Mouse (Mus musculus) liver, embryonic 16.5 days (tissue): ENCODE data around the gene Olfr619. TPM values are rescaled to one million over a fixed set of nuclear protein-coding genes. Genes with fewer than 3 reads are reported as not detected.

Experiments
- ATAC-seq: fragments of 200-750 bp; cut with Nextera tagmentation; 2 replicates; pipeline ENCODE4 v1.8.0; 2017; ENCODE audit warnings: low read depth, mild to moderate bottlenecking, moderate number of reproducible peaks, moderate library complexity
- H3K27ac ChIP-seq: fragments of 300-500 bp; sonication (generic); 2 replicates; pipeline ENCODE4 v1.5.1; 2014; ENCODE audit warnings: mild to moderate bottlenecking, low read length
- H3K27me3 ChIP-seq: fragments of 300-500 bp; sonication (generic); 2 replicates; pipeline ENCODE4 v1.6.1; 2014; ENCODE audit warnings: low read depth, low read length, mixed read lengths; ENCODE audit not compliant: control insufficient read depth, insufficient read depth
- H3K36me3 ChIP-seq: fragments of 300-500 bp; sonication (generic); 2 replicates; pipeline ENCODE4 v1.6.1; 2014; ENCODE audit warnings: mild to moderate bottlenecking; ENCODE audit not compliant: control insufficient read depth, insufficient read depth
- H3K4me1 ChIP-seq: fragments of 300-500 bp; sonication (generic); 2 replicates; pipeline ENCODE4 v1.6.1; 2014; ENCODE audit warnings: low read depth, low read length, mixed read lengths; ENCODE audit not compliant: control insufficient read depth
- H3K4me2 ChIP-seq: fragments of 300-500 bp; sonication (generic); 2 replicates; pipeline ENCODE4 v1.6.1; 2014; ENCODE audit warnings: low read depth, low read length, mixed read lengths
- H3K4me3 ChIP-seq: fragments of 300-500 bp; sonication (generic); 2 replicates; pipeline ENCODE4 v1.5.1; 2014; ENCODE audit warnings: low read depth, mild to moderate bottlenecking, low read length
- H3K9ac ChIP-seq: fragments of 300-500 bp; sonication (generic); 2 replicates; pipeline ENCODE4 v1.6.1; 2014; ENCODE audit warnings: low read depth, low read length
- H3K9me3 ChIP-seq: fragments of 300-500 bp; sonication (generic); replicated peaks from 2 replicates; pipeline ENCODE4 v1.6.1; 2016; ENCODE audit warnings: low read length; ENCODE audit not compliant: control insufficient read depth
- WGBS: fragments of 180-500 bp; shearing (Covaris S2); extraction: QIAGEN DNeasy Blood & Tissue Kit; methylation state at CpG from one replicate; pipeline ENCODE4 v1.1.7; 2014; ENCODE audit not compliant: insufficient replicate concordance; 5-methylcytosine and 5-hydroxymethylcytosine counted together
- polyA plus RNA-seq: library from polyadenylated mRNA; unstranded; fragments of >200 nt; fragmentation: Nextera tagmentation; extraction: Ambion mirVana; gene quantifications from 2 replicates; pipeline ENCODE4 v1.2.1, GENCODE M21; 2015

The Olfr619 gene
- not detected in 2 replicates for polyA plus RNA-seq

DNA sequence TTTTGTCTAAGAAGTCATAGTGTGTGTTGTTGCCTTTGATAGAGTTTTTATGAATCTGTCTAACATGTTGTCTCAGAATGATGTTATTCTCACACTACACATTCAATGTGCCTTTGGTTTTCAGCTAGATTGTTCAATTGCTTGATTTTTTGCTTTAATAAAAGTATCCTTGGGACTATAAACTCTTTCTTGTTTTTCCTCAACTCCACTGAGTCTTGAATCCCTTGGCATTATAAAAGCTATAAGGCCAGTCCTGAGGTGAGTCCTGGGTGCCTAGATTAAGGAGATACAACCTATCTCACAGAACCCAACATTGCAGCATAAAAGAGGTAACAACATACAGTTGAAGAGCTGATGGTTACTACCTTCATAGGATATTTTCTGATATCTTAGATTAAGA, at the start of gene Olfr619:
Gene Olfr619 (plus strand): TSS at position 301 of the 400 bp plus-strand sequence.
- Histone ChIP-seq H3K9me3 (no peaks in the 10 kb centered on the region), H3K4me1 (no peaks in the 10 kb centered on the region), H3K36me3 (no peaks in the 10 kb centered on the region), H3K9ac (no peak within 1 kb of the TSS), H3K27me3 (no peaks in the 10 kb centered on the region), H3K4me2 (no peak within 1 kb of the TSS), H3K27ac (no peak within 1 kb of the TSS), H3K4me3 (no peak within 1 kb of the TSS)
- ATAC-seq = no peak

DNA sequence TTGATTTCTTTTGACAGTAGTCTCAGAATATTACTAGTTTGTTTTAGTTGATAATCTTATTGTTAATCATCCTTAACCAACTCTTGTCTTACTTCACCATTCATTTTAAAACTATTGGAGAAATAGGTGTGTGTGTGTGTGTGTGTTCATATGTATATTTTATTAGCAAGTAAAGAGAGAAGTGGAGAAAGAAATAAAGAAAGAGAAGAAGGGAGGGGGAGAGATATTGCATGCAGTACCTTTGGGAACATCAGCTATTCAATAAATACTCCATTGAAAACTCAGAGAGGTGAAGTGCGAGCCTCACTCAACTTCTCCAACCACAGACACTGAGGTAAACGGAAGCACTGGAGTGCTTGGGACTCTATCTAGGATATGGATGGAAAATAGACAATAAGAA, 44.6 kb upstream of the Olfr619 start, which contains the start of gene Olfr615:
Gene Olfr615 (plus strand): TSS at position 301 of the 400 bp plus-strand sequence.
- Histone ChIP-seq H3K4me1 (no peaks in the 10 kb centered on the region), H3K27me3 (no peaks in the 10 kb centered on the region), H3K4me2 (no peak within 1 kb of the TSS), H3K36me3 (no peaks in the 10 kb centered on the region), H3K9ac (no peak within 1 kb of the TSS), H3K27ac (no peak within 1 kb of the TSS), H3K4me3 (no peak within 1 kb of the TSS), H3K9me3 (no peaks in the 10 kb centered on the region)
- whole genome bisulfite sequencing = 59% methylated on average over 2 of the region's 2 CpGs
- no peak for ATAC-seq

DNA sequence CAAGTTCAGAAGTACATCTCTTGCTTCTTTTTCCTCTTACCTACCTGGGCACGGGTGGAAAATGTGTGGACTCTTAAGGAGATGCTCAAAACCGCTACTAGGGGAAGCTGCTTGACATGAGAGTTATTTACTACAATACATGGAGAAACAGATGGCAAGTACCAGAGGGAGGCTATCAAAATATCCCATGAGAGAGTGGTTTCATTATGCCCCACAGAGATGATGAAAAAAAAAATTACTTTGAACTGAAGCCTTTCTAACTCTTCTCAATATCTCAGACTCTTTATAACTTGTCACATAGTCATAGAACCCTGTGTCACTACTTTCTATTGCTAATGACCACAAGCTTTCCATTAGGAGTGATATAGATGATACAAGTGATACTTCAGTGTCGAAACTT, 31.3 kb upstream of the Olfr619 start, which contains the start of gene Olfr616:
Gene Olfr616 (minus strand): TSS at position 101 of the 400 bp plus-strand sequence.
- Histone ChIP-seq H3K9me3 (no peaks in the 10 kb centered on the region), H3K9ac (no peak within 1 kb of the TSS), H3K4me1 (no peaks in the 10 kb centered on the region), H3K27me3 (no peaks in the 10 kb centered on the region), H3K4me2 (no peak within 1 kb of the TSS), H3K36me3 (no peaks in the 10 kb centered on the region), H3K4me3 (no peak within 1 kb of the TSS), H3K27ac (no peak within 1 kb of the TSS)
- 61% methylated on average over 3 of the region's 3 CpGs for WGBS
- ATAC-seq = no peak

DNA sequence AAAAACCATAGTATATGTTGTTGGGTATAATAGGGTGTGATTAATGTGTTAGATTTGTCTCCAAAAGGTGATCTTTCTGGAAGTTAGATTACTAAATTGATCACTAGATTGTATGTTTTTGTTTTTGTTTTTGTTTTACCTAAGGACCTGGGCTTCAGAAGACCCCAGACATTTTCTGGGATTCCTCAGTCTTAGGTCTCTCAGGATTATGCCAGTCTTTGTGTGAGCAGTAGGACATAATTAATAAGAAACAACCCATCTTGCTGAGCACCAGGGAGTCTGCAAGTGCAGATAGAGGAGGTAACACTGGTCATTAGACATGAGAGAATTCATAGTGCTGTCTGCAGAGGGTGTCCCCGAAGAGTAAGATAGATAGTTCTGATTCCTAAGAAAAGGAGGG, 27.6 kb upstream of the Olfr619 start, which contains the start of gene Olfr617:
Gene Olfr617 (plus strand): TSS at position 301 of the 400 bp plus-strand sequence.
- H3K9me3 ChIP-seq = no peaks in the 10 kb centered on the region
- no peaks in the 10 kb centered on the region for H3K27me3 ChIP-seq
- no peak within 1 kb of the TSS for H3K4me3 ChIP-seq
- 47% methylated on average over 1 of the region's 1 CpGs for WGBS
- no peak within 1 kb of the TSS for H3K27ac ChIP-seq
- H3K4me1 ChIP-seq = no peaks in the 10 kb centered on the region
- H3K36me3 ChIP-seq = no peaks in the 10 kb centered on the region
- no peak within 1 kb of the TSS for H3K4me2 ChIP-seq
- ATAC-seq = no peak
- no peak within 1 kb of the TSS for H3K9ac ChIP-seq

DNA sequence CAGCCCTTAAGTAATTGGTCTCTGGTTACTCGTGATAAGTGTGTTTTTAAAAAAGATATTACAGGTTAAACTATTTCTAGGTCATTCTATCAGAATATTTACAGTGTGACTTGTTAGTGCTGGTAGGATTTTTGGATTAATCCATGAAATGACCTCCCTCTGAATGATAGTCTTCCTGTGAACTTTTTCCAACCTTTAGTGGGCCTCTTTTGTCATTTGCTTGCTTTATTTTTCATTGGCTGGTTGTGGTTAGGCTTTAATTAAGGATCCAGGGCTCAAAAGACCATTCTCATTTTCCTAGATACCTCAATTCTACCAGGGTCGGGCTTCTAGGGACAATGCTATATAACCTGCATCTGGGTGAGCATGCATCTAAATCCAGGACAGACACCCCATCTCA, 10.6 kb upstream of the Olfr619 start, which contains the start of gene Olfr618:
Gene Olfr618 (plus strand): TSS at position 301 of the 400 bp plus-strand sequence.
- 28% methylated on average over 2 of the region's 2 CpGs for WGBS
- Histone ChIP-seq H3K27me3 (no peaks in the 10 kb centered on the region), H3K36me3 (no peaks in the 10 kb centered on the region), H3K4me1 (no peaks in the 10 kb centered on the region), H3K9me3 (no peaks in the 10 kb centered on the region), H3K4me2 (no peak within 1 kb of the TSS), H3K9ac (no peak within 1 kb of the TSS), H3K4me3 (no peak within 1 kb of the TSS), H3K27ac (no peak within 1 kb of the TSS)
- ATAC-seq = no peak

DNA sequence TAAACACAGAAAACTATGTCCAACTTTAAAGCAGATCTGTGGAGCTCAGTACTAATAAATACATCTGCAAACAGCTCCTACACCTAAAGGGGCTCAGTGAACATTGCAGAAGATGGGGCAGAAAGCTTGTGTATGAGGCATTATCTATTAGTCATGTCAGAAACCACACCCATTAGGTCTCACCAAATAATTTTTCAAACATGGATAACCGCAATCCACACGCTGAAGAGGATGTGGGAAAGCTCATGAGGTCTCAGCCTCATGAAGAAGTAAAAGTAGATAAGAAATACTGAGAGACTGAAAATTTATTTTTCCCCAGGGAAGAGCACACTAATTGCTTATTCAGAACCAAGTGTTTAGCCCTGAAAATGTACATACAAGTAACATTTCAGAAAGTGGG, 7.0 kb downstream of the Olfr619 start:
- no peak for ATAC-seq
- Histone ChIP-seq H3K4me2 (no peak overlapping the region), H3K9ac (no peak overlapping the region), H3K27me3 (no peaks in the 10 kb centered on the region), H3K36me3 (no peaks in the 10 kb centered on the region), H3K9me3 (no peaks in the 10 kb centered on the region), H3K4me1 (no peaks in the 10 kb centered on the region), H3K27ac (no peak overlapping the region), H3K4me3 (no peak overlapping the region)
- WGBS = 30% methylated on average over 2 of the region's 2 CpGs

DNA sequence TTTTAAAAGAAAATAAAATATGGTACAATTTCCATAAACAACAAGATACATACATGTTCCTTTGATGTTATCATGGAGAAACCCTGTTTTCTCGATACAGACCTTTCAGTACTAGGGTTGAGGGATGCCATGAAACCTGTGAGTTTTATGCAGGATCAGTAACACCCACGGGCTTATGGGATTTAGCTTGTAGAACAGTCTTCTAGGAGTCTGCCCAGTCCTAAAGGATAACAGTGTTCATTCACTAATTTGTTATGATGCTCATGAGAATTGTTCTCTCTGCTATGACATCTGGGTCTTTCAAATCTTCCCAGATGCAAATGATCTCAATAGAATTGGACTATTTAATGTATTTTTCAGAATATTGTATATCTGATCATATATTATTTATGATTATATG, 12.1 kb downstream of the Olfr619 start, which contains the start of gene Olfr620:
Gene Olfr620 (minus strand): TSS at position 101 of the 400 bp plus-strand sequence.
- WGBS = 44% methylated on average over 2 of the region's 2 CpGs
- ATAC-seq = no peak

DNA sequence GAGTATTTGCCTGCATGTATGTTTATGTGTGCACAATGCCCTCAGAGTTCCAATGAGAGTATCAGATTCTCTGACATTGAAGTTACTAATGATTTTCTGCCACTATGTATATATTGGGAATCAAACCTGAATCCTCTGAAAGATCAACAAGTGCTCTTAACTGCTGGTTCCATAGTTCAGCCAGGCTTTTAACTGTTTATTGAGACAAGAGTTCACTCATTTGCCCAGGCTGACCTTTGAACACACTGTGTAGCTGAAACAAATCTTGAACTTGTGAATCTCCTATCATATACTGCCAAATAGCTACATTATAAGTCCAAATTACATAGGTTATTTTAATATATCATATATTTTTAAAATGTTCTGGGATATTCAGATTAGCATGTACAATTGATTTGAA, 36.4 kb downstream of the Olfr619 start:
- H3K4me2 ChIP-seq = no peak overlapping the region
- H3K27ac ChIP-seq = no peak overlapping the region
- H3K4me1 ChIP-seq = no peaks in the 10 kb centered on the region
- no peaks in the 10 kb centered on the region for H3K36me3 ChIP-seq
- H3K9me3 ChIP-seq = no peaks in the 10 kb centered on the region
- no peak for ATAC-seq
- H3K9ac ChIP-seq = no peak overlapping the region
- H3K27me3 ChIP-seq = no peaks in the 10 kb centered on the region
- no peak overlapping the region for H3K4me3 ChIP-seq

More for the DNA sequence above, 12.1 kb downstream of the Olfr619 start, which contains the start of gene Olfr620:
- H3K4me3 ChIP-seq = no peak within 1 kb of the TSS
- no peak within 1 kb of the TSS for H3K9ac ChIP-seq
- no peak within 1 kb of the TSS for H3K4me2 ChIP-seq
- no peaks in the 10 kb centered on the region for H3K36me3 ChIP-seq
- no peak within 1 kb of the TSS for H3K27ac ChIP-seq
- no peaks in the 10 kb centered on the region for H3K4me1 ChIP-seq
- no peaks in the 10 kb centered on the region for H3K9me3 ChIP-seq
- no peaks in the 10 kb centered on the region for H3K27me3 ChIP-seq

DNA sequence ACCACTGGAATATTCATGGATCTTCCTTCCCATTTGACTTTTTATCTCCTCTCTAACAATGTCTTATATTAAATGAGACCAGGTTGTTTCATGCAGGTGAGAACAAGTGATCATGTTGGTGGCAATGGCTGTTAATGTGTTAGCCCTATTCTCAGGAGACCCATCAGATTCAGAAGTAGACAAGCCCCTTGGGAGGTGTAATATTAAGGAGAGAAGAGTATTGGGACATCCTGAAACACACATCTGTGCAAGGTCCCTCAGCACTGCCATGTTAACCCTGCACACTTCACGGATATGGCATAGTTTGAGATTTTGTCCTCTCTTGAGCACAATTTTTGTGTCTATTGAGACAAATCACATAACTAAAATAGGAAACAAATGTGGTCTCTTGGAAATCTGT, 42.2 kb downstream of the Olfr619 start, which contains the start of gene Olfr622:
Gene Olfr622 (minus strand): TSS at position 101 of the 400 bp plus-strand sequence.
- WGBS = 49% methylated on average over 1 of the region's 1 CpGs
- no peak for ATAC-seq
- Histone ChIP-seq H3K27ac (no peak within 1 kb of the TSS), H3K9ac (no peak within 1 kb of the TSS), H3K36me3 (no peaks in the 10 kb centered on the region), H3K4me3 (no peak within 1 kb of the TSS), H3K27me3 (no peaks in the 10 kb centered on the region), H3K9me3 (no peaks in the 10 kb centered on the region), H3K4me1 (no peaks in the 10 kb centered on the region), H3K4me2 (no peak within 1 kb of the TSS)
